Mouse (Mus musculus) gastrocnemius, adult 8-10 months (tissue): ENCODE data around the gene Inhbc. TPM values are rescaled to one million over a fixed set of nuclear protein-coding genes. Genes with fewer than 3 reads are reported as not detected.
A peak's percentile ranks its signal among the peaks of the same experiment; 100 is the strongest.

Experiments
- DNase-seq, 2 experiments: peaks; one replicate each; pipeline ENCODE4 v3.0.0; 2022; ENCODE audit warnings: low spot score in 2 of 2
- total RNA-seq, 4 experiments: library from RNA; stranded (reverse); gene quantifications; 2 replicates each; pipeline ENCODE4 v1.2.4; 2022

Gene Inhbc
- total RNA-seq, 4 experiments from 2014 or later: not detected

DNA sequence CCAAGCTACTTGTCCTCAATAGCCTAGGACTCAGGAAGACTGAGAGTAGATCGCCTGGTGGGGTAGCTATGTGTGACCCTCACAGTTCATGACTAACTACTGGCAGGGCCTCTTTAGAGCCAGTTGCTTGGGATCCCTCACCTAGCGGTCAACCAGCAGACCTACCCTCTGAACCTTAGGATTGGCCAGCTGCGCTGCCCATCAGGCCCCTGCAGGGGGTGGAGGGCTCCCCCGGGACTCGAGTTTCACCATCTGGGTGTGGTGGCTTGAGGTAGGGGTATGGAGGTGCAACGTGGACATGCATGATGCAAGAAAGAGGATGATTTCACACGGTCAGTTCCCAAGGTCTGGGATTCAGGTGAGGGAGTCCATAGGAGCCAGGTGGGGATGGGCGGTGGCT, 18.5 kb downstream of the Inhbc start:
- DNase-seq: no peak

DNA sequence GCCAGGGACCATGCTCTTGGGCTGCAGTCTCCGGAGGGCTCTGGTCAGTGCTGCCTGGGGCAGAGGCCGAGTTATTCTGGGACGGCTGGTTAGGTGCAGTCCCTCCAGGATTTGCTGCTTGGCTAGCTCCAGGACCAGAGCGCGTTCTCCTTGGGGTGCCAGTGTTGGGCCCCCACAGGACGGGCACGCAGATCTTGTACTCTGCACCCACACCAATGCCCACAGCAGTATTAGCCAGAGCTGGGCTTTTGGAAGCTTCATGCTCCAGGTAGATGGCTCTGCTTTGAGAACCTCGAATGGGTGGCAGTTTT, 19.0 kb downstream of the Inhbc start:
- no peak for DNase-seq

DNA sequence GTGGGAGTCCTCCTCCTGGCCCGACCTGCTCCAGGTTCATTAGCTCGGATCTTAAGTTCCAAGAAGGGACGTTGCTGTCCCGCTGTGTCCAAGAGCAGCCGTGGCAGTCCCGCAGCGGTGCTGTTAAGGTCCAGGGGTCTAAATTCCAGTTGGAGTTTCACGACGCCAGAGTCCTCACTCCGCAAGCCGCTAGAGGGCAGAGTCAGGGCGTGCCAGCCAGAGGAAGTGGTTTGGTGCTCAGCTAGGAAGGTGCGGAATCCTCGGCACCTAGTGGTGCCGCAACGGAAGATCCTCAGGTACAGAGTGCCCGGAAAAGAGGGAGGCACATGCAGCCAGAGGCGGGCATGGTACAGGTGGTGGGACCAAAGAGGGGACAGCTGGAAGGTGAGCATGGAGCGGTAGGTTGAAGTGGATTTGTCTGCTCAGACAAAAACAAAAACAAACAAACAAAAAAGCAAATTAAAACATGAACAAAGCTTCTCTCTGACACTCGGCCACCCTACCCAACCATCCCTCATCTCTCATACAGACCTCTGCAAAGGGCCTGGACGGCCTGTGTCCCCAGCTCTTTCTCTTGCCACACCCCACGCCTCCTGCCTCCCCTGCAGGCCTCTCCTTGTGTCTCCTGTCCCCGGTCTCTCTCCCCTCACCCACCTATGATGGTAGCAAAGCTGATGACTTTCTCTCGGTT, 19.5 kb downstream of the Inhbc start:
- no peak for DNase-seq

- DNase-seq: no peak
These were observed 20.4 kb downstream of the Inhbc start for GRCm38 (mm10) chr10:127349810-127350209.

DNA sequence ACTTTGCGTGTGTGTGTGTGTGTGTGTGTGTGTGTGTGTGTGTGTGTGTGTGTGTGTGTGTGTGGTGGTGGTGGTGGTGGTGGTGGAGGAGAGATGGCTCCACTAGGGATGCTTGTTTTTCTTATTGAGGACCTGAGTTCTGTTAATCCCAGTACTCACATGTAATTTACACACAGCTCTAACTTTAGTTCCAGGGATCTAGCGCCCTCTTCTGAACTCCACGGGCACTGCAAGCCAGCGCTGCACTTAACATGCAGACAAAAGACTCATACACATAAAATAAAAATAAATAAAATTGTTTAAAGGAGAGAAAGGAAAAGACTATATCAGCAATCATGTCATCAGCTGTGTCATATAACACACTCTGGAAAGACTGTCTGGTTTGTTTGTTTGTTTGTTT, 21.3 kb downstream of the Inhbc start:
- DNase-seq: no peak

DNA sequence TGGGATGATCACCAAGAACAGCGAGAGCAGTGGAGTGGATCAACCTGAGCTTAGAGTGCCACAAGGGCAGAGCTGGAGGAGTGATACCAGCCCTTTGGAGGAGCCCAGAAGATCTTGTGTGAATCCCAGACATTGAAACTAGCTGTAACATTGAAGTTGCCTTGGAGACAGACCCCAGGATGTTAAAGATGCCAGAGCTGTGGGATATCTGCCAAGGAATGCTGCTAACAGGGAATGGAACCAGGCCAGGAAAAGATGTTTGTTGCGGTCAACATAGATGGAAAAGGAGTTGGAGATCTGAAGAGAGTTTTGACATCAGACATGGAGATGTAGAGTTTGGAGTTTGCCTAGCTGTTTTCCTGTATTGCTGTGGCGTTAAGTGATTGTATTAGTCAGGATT, 24.1 kb downstream of the Inhbc start:
- DNase-seq: no peak

DNA sequence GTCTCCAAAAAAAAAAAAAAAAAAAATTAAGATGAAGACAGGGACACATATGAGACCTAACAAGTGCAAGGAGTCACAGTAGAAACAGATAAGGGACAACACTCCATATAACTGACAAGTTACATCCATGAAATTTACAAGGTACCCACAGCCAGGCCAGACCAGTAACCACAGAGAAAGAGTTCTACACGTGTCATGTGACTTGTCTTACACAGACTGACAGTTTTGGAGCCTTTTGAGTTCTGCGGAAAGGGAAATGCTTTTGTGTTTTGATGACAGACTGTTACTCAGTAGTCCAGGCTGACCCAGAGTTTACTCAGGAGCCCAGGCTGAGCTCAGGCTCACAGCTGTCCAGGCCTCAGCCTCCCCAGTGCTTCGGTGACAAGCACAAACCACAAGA, 27.2 kb downstream of the Inhbc start:
- DNase-seq: no peak

DNA sequence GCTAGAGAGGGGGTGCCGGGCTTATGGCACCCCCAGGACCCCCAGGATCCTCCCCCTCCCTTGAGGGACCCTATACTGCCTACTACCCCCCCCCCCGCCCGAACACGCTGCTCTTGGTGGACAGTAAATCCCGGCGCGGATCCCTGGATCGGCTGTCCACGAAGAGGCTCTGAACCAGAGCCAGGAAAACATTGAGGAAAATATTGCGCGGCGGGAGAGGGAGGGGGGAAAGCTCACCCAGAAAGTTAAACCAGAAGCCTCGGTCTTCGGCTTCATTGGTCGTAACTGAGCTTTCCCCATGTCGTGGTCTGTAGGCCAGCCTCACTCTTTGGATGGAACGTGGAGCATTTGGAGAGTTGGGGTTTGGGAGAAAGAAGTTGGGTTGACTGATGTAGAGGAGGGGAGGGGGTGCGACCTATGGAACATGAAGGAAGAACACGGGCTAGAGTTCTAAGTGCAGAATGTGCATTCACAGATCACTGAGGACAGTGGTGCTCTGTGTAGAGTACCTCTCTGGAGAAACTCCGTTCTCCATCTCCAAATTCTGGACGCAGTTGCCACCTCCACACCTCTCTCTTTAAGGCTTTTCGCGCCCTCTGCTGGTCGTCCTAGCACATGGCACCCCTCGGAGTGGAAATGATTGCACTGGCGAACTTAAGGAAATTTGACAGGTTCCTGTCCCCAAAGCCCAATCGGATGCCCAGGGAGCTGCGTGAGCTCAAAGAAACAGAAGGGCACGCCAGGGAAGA, 28.2 kb downstream of the Inhbc start, which contains the start of gene Gli1:
Gene Gli1 (minus strand): TSS at position 84 of the 749 bp plus-strand sequence.
- peak; percentile 60 to 76 for DNase-seq

DNA sequence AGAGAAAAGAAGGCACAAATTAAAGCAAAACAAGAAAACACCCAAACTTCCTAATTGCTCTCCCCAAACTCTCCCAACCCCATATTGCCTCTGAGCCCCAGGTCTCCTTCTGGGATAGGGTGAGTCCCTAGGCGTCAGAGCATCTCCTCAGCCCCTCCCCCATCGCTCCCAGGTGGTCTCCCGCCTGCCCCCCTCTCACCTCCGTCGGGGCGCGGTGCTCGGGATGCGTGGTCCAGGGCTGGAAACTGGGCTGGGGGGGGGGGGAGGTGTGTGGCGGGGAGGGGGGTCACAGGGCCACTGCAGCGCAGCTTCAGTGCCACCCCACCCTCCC, 28.9 kb downstream of the Inhbc start:
- no peak for DNase-seq

DNA sequence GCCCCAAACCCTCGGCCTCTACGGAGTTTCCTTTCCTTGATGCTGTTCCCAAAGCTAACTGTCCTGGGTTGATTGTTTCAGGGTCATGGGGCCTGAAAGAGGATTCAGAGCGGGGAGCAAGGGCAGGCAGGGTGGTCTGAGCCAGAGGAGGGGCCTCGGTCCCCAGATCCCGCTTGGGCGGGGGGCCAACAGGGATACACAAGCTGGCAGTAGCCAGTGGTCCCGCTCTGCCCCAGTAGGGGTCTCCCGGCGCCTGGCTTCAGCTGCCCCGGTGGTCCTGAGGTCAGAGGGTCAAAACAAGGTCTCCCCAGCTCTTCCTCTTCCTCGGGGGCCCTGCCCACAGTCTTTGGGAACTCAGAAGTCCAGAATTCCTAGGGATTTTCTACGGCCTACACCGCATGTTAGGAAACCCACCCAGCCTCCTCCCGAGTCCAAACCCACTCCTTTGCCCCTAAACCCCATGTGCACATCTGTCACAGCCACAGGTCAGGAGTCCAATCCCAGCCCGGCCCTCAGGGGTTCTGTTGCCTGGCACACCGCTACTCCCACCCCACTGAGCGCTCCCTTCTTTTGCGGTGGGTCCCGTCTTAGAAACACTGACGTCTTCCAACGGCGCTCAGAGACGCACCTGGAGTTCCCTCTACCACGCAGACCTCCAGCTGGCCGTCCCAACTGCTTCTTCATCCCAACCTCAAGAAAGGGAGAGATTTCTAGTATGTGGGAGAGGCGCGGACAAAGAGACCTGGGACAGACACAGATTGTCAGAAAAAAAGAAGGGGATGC, 29.5 kb downstream of the Inhbc start:
- no peak for DNase-seq

- no peak for DNase-seq
These were observed 30.3 kb downstream of the Inhbc start for GRCm38 (mm10) chr10:127339683-127340576.

- DNase-seq: peak; percentile 75 to 81
These were observed 31.1 kb downstream of the Inhbc start for GRCm38 (mm10) chr10:127338930-127339682.

DNA sequence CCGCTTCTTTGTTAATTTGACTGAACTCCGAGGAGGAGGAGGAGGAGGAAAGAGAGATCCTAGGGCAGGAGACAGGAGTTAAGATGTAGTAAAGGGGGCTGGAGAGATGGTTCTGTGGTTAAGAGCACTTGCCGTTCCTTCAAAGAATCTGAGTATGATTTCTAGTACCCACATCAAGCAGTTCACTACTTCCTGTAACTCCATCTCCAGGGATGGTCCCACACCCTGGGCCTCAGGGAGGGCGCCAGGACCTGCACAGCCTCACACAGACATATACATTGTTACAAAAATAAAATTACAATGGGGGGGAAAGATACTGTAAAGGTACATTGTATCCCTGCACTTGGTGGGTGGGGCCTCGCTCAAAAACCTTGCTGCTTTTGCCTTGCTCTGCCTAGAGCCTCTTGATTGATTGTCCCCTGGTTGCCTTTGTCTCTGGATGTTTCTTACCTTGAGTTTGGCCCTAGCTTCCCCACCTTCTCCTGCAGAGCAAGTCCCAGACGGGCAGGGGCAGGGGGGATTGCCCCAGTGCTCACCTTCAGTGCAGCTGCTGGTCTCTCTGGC, 32.6 kb downstream of the Inhbc start:
- no peak for DNase-seq

DNA sequence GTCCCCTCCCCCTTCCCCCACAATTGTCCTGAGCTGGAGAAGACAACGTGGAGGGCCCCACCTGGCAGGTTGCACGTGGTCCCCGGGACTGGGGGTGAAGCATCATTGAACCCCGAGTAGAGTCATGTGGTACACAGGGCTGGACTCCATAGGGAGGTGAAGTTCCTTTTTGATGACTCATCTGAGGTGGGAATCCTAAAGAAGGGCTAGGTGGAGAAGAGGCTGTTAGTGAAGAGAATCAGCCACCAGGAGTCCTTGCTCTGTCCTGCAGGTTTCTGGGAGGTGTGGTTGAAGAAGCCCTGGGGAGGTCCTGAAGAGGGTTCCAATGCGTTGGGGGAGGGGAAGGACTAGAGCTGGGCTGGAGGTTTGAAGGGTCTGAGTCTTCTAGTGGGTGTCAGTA, 33.3 kb downstream of the Inhbc start:
- DNase-seq: no peak

GRCm38 (mm10) chr10:127335271-127335670, 35.0 kb downstream of the Inhbc start:
- no peak for DNase-seq

DNA sequence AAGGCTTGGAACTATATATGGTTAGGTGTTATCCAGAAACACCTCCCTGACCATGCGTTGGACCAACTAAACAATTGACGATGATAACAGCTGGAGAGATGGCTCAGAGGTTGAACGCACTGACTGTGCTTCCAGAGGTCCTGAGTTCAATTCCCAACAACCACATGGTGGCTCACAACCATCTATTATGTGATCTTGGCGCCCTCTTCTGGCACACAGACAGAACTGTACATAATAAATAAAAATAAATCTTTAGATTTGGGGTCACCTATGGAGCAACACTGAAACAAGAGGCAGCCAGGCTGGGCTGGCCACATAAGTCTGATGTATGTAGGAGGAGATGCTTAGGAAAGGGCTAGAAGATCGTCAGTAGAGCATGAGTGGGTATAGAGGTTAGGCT, 37.1 kb downstream of the Inhbc start:
- no peak for DNase-seq

- DNase-seq: no peak
These were observed 37.9 kb downstream of the Inhbc start for GRCm38 (mm10) chr10:127332211-127332874.

DNA sequence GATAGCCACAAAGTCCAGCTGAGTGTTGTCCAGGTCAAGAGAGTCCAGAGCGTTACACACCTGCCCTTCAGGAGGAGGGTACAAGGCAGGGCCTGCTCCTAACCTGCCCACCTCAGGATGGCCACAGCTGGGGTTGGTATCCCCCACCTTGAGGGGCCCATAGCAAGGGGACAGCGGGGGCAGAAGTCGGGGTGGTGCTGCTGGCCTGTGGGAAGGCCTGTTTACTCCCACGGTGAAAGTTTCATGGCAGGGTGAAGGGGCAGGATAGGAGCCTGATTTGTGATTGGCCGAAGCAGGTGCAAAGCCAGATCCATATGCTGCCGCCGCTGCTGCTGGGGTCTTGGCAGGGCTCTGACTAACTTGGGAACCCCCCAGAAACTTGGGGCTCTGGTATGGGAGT, 40.0 kb downstream of the Inhbc start:
- no peak for DNase-seq

DNA sequence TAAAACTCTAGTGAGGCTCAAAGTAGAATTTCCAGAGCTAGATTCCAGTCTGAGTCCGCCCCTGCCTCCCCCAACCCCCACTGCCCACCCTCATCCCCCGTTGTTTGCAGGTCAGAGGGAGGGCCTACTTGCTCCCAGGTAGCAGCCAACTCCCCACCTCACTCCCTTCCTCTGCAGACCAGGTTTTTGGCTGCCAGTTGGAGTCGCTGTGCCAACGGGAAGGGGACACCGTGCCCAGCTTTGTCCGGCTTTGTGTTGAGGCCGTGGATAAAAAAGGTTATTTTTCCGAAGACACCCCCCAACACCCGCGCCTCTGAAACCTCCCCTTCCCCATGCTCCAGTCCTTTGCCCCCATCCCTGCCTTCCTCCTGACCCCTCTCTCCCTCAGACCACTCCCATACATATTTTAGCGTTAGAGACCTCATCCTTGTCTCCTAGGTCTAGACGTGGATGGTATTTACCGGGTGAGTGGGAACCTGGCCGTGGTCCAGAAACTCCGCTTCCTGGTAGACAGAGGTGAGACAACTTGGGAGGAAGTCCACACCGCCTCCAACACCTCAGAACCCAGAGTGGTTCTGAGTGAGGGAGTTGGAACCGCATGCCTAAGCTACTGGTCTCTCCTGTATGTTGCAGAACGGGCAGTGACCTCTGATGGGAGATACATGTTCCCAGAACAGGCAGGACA, 42.6 kb downstream of the Inhbc start:
- DNase-seq: no peak
